Mouse (Mus musculus) bone marrow macrophage, adult 2 months (primary cell): Measurements from ENCODE around the gene Ddx19a. TPM values are rescaled to one million over a fixed set of nuclear protein-coding genes. Genes with fewer than 3 reads are reported as not detected.
"Not testable (repeated sequence)": the region's sequence is repeated elsewhere in the genome, so short reads cannot be mapped to it uniquely, and the experiment has no call there.

ENCODE experiments used
- H3K27ac ChIP-seq: 2 replicates; pipeline ENCODE4 v1.5.1; 2012; ENCODE audit warnings: low read depth, low read length; ENCODE audit not compliant: insufficient read depth
- H3K4me1 ChIP-seq: 2 replicates; pipeline ENCODE4 v1.6.1; 2012; ENCODE audit warnings: low read length; ENCODE audit not compliant: control insufficient read depth, insufficient read depth
- H3K4me3 ChIP-seq: 2 replicates; pipeline ENCODE4 v1.5.1; 2012; ENCODE audit warnings: mild to moderate bottlenecking, low read length, moderate library complexity; ENCODE audit not compliant: insufficient read depth
- CTCF ChIP-seq: IDR thresholded peaks from 2 replicates; pipeline ENCODE4 v1.5.1; 2012; ENCODE audit warnings: low read depth, mild to moderate bottlenecking, low read length, moderate library complexity
- POLR2A ChIP-seq: IDR thresholded peaks from 2 replicates; pipeline ENCODE4 v1.6.1; 2012; ENCODE audit warnings: mild to moderate bottlenecking, low read depth, low read length, borderline replicate concordance
- polyA plus RNA-seq: library from polyadenylated mRNA; stranded (reverse); fragments of >200 nt; gene quantifications from 2 replicates; pipeline ENCODE4 v1.2.4, GENCODE M21; 2012; ENCODE audit not compliant: missing spikeins, insufficient read depth, insufficient read length

The Ddx19a gene
- polyA plus RNA-seq, 1 experiment, result 36.1 TPM

- Histone ChIP-seq H3K4me3 (peak overlapping the region; percentile 84), H3K27ac (no peak overlapping the region), H3K4me1 (peaks cover 19% of the 10 kb centered on the region)
- TF ChIP-seq POLR2A (no peak), CTCF (no peak)
These were observed 27.5 kb downstream of the Ddx19a start for GRCm38 (mm10) chr8:110969910-110970770.

- TF ChIP-seq CTCF (no peak), POLR2A (no peak)
- H3K27ac ChIP-seq, result no peak overlapping the region
- H3K4me3 ChIP-seq, result no peak overlapping the region
- H3K4me1 ChIP-seq, result peaks cover 19% of the 10 kb centered on the region
These were observed 30.3 kb downstream of the Ddx19a start for GRCm38 (mm10) chr8:110967326-110967725.

GRCm38 (mm10) chr8:110966586-110966985 lies 31.0 kb downstream of the Ddx19a start:
- no peak overlapping the region for H3K27ac ChIP-seq

GRCm38 (mm10) chr8:110965594-110965993 lies 32.0 kb downstream of the Ddx19a start:
- TF ChIP-seq POLR2A (no peak), CTCF (no peak)
- peaks cover 19% of the 10 kb centered on the region for H3K4me1 ChIP-seq
- H3K4me3 ChIP-seq, result no peak overlapping the region
- no peak overlapping the region for H3K27ac ChIP-seq

More at GRCm38 (mm10) chr8:110966586-110966985, 31.0 kb downstream of the Ddx19a start:
- Histone ChIP-seq H3K4me1 (peaks cover 19% of the 10 kb centered on the region), H3K4me3 (no peak overlapping the region)
- TF ChIP-seq POLR2A, result no peak
- TF ChIP-seq CTCF, result no peak

GRCm38 (mm10) chr8:110964666-110965065 lies 32.9 kb downstream of the Ddx19a start:
- Histone ChIP-seq H3K4me3 (no peak overlapping the region), H3K4me1 (peaks cover 17% of the 10 kb centered on the region), H3K27ac (no peak overlapping the region)
- TF ChIP-seq POLR2A (no peak), CTCF (no peak)

GRCm38 (mm10) chr8:110963051-110963450 lies 34.5 kb downstream of the Ddx19a start:
- no peak overlapping the region for H3K27ac ChIP-seq
- TF ChIP-seq POLR2A (no peak), CTCF (no peak)

GRCm38 (mm10) chr8:110959906-110960305 lies 37.7 kb downstream of the Ddx19a start:
- TF ChIP-seq POLR2A (no peak), CTCF (no peak)
- no peak overlapping the region for H3K4me3 ChIP-seq
- H3K4me1 ChIP-seq, result no peaks in the 10 kb centered on the region
- no peak overlapping the region for H3K27ac ChIP-seq

More at GRCm38 (mm10) chr8:110963051-110963450, 34.5 kb downstream of the Ddx19a start:
- no peak overlapping the region for H3K4me3 ChIP-seq
- H3K4me1 ChIP-seq, result peaks cover 17% of the 10 kb centered on the region

- Histone ChIP-seq H3K4me3 (no peak overlapping the region), H3K4me1 (0 out of 2 replicates have a peak, but pooled peaks cover 2% of the 10 kb centered on the region), H3K27ac (no peak overlapping the region)
- TF ChIP-seq CTCF (no peak), POLR2A (no peak)
These were observed 38.4 kb downstream of the Ddx19a start for GRCm38 (mm10) chr8:110959071-110959780.

- H3K27ac ChIP-seq, H3K4me3 ChIP-seq, H3K4me1 ChIP-seq: not testable (repeated sequence)
These were observed 39.0 kb downstream of the Ddx19a start for GRCm38 (mm10) chr8:110958553-110958952.

- Histone ChIP-seq H3K4me3 (no peak overlapping the region), H3K4me1 (0 out of 2 replicates have a peak, but pooled peaks cover 2% of the 10 kb centered on the region), H3K27ac (no peak overlapping the region)
- no peak for TF ChIP-seq POLR2A
- no peak for TF ChIP-seq CTCF
These were observed 39.5 kb downstream of the Ddx19a start for GRCm38 (mm10) chr8:110958135-110958534.
